Mouse (Mus musculus) cortical plate, adult 2 months (tissue): ENCODE results near the gene Arl15.

Experiments used
- CTCF ChIP-seq: fragments of 200-500 bp; IDR thresholded peaks from 2 replicates; pipeline ENCODE4 v1.5.1; 2011; ENCODE audit warnings: mild to moderate bottlenecking, control low read depth, low read length; ENCODE audit not compliant: insufficient read depth; ENCODE audit errors: extremely low read depth
- POLR2A ChIP-seq: fragments of 200-500 bp; IDR thresholded peaks from 2 replicates; pipeline ENCODE4 v1.6.1; 2011; ENCODE audit warnings: mild to moderate bottlenecking, low read length, control low read depth; ENCODE audit not compliant: insufficient read depth; ENCODE audit errors: extremely low read depth

DNA sequence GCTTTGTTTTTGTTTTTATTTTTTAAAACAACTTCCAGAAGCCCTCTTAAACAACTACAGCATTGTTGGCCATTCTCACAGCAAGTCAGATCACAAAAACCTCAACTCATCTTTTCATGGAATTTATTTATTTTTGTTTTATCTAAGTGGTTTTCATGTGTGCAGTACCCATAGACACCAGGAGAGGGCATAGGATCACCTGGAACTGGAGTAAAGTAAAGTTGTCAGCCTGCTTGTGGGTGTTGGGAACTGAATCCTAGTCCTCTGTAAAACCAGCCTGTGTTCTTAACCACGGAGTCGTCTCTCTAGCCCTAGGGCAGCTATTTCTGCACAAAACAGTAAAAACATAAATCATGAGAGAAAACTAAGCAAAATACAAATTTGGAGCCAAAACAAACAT lies 334.1 kb downstream of the Arl15 start:
- no peak for TF ChIP-seq CTCF
- TF ChIP-seq POLR2A = no peak
